Mouse (Mus musculus) myocyte (in vitro differentiated cells): ENCODE results near the gene Spire2. TPM values are rescaled to one million over a fixed set of nuclear protein-coding genes. Genes with fewer than 3 reads are reported as not detected.

Source experiments
- H3K27me3 ChIP-seq: one replicate; pipeline ENCODE4 v1.6.1; 2011; ENCODE audit not compliant: control insufficient read depth, insufficient read depth, insufficient read length
- H3K36me3 ChIP-seq: one replicate; pipeline ENCODE4 v1.6.1; 2011; ENCODE audit not compliant: control insufficient read depth, insufficient read depth
- H3K4me2 ChIP-seq: one replicate; pipeline ENCODE4 v1.6.1; 2011; ENCODE audit warnings: low read depth, control low read depth
- H3K4me3 ChIP-seq: one replicate; pipeline ENCODE4 v1.5.1; 2011; ENCODE audit warnings: mild to moderate bottlenecking, control low read depth, moderate library complexity
- H3K79me2 ChIP-seq: one replicate; pipeline ENCODE4 v1.6.1; 2011; ENCODE audit not compliant: control insufficient read depth, insufficient read depth
- H3ac ChIP-seq: one replicate; pipeline ENCODE4 v1.6.1; 2011; ENCODE audit not compliant: control insufficient read depth, insufficient read length
- CEBPB ChIP-seq: IDR thresholded peaks from 2 replicates; pipeline ENCODE4 v1.6.1; 2011; ENCODE audit warnings: mild to moderate bottlenecking, moderate library complexity; ENCODE audit not compliant: poor library complexity, insufficient read depth, severe bottlenecking
- E2F4 ChIP-seq: IDR thresholded peaks from one replicate; pipeline ENCODE4 v1.6.1; 2011; ENCODE audit warnings: mild to moderate bottlenecking, control low read depth, moderate library complexity; ENCODE audit not compliant: insufficient read depth
- MAX ChIP-seq: IDR thresholded peaks from one replicate; pipeline ENCODE4 v1.6.1; 2011; ENCODE audit warnings: low read depth, mild to moderate bottlenecking, control low read depth
- MYOD1 ChIP-seq, 3 experiments: IDR thresholded peaks; one replicate each; pipeline ENCODE4 v1.6.1; 2011; ENCODE audit warnings: control low read depth in 2 of 3, low read depth in 2 of 3, mild to moderate bottlenecking in 2 of 3, moderate library complexity in 1 of 3; ENCODE audit not compliant: insufficient read length in 2 of 3, control insufficient read depth in 1 of 3
- MYOG ChIP-seq, 3 experiments: IDR thresholded peaks; one replicate each; pipeline ENCODE4 v1.6.1; 2011; ENCODE audit warnings: control low read depth in 2 of 3, low read depth in 2 of 3, mild to moderate bottlenecking in 2 of 3; ENCODE audit not compliant: insufficient read length in 2 of 3, control insufficient read depth in 1 of 3, insufficient read depth in 1 of 3
- POLR2A ChIP-seq: IDR thresholded peaks from one replicate; pipeline ENCODE4 v1.6.1; 2011; ENCODE audit warnings: low read depth, mild to moderate bottlenecking, control low read depth, moderate library complexity; ENCODE audit not compliant: insufficient read length
- POLR2AphosphoS2 ChIP-seq: IDR thresholded peaks from one replicate; pipeline ENCODE4 v1.6.1; 2011; ENCODE audit warnings: low read depth, control low read depth; ENCODE audit not compliant: insufficient read length
- REST ChIP-seq: IDR thresholded peaks from one replicate; pipeline ENCODE4 v1.6.1; 2011; ENCODE audit warnings: mild to moderate bottlenecking, control low read depth, moderate library complexity; ENCODE audit not compliant: insufficient read depth, insufficient read length
- SRF ChIP-seq: IDR thresholded peaks from one replicate; pipeline ENCODE4 v1.6.1; 2011; ENCODE audit warnings: low read depth; ENCODE audit not compliant: control insufficient read depth, insufficient read length
- TCF12 ChIP-seq: IDR thresholded peaks from one replicate; pipeline ENCODE4 v1.6.1; 2011; ENCODE audit warnings: mild to moderate bottlenecking, control low read depth; ENCODE audit not compliant: poor library complexity, insufficient read depth, severe bottlenecking
- TCF3 ChIP-seq: IDR thresholded peaks from one replicate; pipeline ENCODE4 v1.6.1; 2011; ENCODE audit warnings: low read depth, control low read depth; ENCODE audit not compliant: insufficient read length
- USF1 ChIP-seq: IDR thresholded peaks from one replicate; pipeline ENCODE4 v1.6.1; 2011; ENCODE audit warnings: low read depth, mild to moderate bottlenecking, control low read depth, moderate library complexity
- polyA plus RNA-seq: library from polyadenylated mRNA; unstranded; fragments of >200 nt; fragmentation: generic; extraction: Trizol; gene quantifications from one replicate; pipeline ENCODE4 v1.2.1, GENCODE M21; 2012; ENCODE audit warnings: missing spikeins

Spire2 gene
- polyA plus RNA-seq, 1 experiment, result 6.8 TPM

- no peak overlapping the region for H3ac ChIP-seq
- no peaks in the 10 kb centered on the region for H3K27me3 ChIP-seq
- H3K4me2 ChIP-seq, result peak overlapping the region; percentile 91
- no peaks in the 10 kb centered on the region for H3K36me3 ChIP-seq
- TF ChIP-seq TCF3 (no peak), TCF12 (no peak), SRF (no peak)
- H3K4me3 ChIP-seq, result peak overlapping the region; percentile 27
- no peaks in the 10 kb centered on the region for H3K79me2 ChIP-seq
Observed at GRCm38 (mm10) chr8:123319522-123320164, 12.9 kb upstream of the Spire2 start.

- Histone ChIP-seq H3K79me2 (no peaks in the 10 kb centered on the region), H3K36me3 (no peaks in the 10 kb centered on the region), H3K4me3 (no peak overlapping the region), H3K4me2 (no peak overlapping the region), H3ac (no peak overlapping the region), H3K27me3 (no peaks in the 10 kb centered on the region)
- TF ChIP-seq MYOG (IDR thresholded peaks at IDR 0.05; ENCODE audit: control insufficient read depth in 1 of 3, insufficient read depth in 1 of 3, insufficient read length in 2 of 3, low read depth in 2 of 3) (no peak), MYOD1 (IDR thresholded peaks at IDR 0.05; ENCODE audit: control insufficient read depth in 1 of 3, insufficient read length in 2 of 3, low read depth in 2 of 3) (no peak), TCF3 (no peak), MAX (no peak), POLR2A (no peak), REST (no peak), SRF (no peak), CEBPB (no peak), E2F4 (no peak), TCF12 (no peak), USF1 (no peak), POLR2AphosphoS2 (no peak)
Observed at GRCm38 (mm10) chr8:123328552-123328951, 4.0 kb upstream of the Spire2 start.

DNA sequence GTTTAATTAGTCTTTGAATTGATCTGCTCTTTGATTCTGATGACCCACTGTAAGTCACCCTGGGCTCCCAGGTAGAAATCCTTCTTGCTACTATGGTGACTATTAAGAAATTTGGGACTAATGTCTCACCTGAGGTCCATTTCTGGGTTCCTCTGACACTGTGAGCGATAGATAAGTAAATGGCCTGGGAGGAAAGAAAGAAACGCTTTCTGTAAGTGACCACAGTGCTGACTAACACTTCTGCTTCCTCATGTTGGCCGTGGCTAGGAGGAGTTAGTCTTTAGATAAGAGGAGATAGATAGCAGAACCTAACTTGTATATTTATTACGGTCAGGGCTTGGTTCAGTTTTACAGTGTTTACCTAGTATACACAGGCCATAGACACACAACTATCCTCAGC, 3.2 kb upstream of the Spire2 start:
- Histone ChIP-seq H3ac (no peak overlapping the region), H3K79me2 (no peaks in the 10 kb centered on the region), H3K36me3 (no peaks in the 10 kb centered on the region), H3K4me3 (no peak overlapping the region), H3K4me2 (no peak overlapping the region), H3K27me3 (no peaks in the 10 kb centered on the region)
- TF ChIP-seq MYOD1 (IDR thresholded peaks at IDR 0.05; ENCODE audit: control insufficient read depth in 1 of 3, insufficient read length in 2 of 3, low read depth in 2 of 3) (no peak), SRF (no peak), POLR2AphosphoS2 (no peak), TCF12 (no peak), MAX (no peak), E2F4 (no peak), POLR2A (no peak), MYOG (IDR thresholded peaks at IDR 0.05; ENCODE audit: control insufficient read depth in 1 of 3, insufficient read depth in 1 of 3, insufficient read length in 2 of 3, low read depth in 2 of 3) (no peak), REST (no peak), CEBPB (no peak), TCF3 (no peak), USF1 (no peak)

- H3K79me2 ChIP-seq, result no peaks in the 10 kb centered on the region
- no peak overlapping the region for H3ac ChIP-seq
- no peak overlapping the region for H3K4me2 ChIP-seq
- TF ChIP-seq TCF12, result no peak
- no peak for TF ChIP-seq E2F4
- TF ChIP-seq USF1, result no peak
- TF ChIP-seq REST, result no peak
- no peak for TF ChIP-seq MAX
- H3K36me3 ChIP-seq, result no peaks in the 10 kb centered on the region
- H3K4me3 ChIP-seq, result no peak overlapping the region
- no peaks in the 10 kb centered on the region for H3K27me3 ChIP-seq
Observed at GRCm38 (mm10) chr8:123329961-123330360, 2.6 kb upstream of the Spire2 start.

DNA sequence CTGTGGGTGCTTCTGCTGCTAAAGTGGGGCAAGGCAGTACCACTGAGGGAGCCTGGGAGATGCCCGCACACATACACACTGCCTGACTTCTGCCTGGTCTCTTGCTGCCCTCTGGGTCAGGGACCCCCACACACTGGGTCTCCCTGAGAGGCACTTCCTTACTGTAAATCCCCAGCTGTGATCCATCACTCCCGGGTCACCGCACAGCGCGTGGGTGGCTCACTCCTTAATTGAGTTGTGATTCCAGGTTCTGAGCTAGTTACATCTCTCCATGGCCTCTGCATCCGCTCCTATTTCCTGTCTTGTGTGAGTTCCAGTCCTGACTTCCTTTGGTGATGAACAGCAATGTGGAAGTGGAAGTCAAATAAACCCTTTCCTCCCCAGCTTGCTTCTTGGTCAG, 1.8 kb upstream of the Spire2 start:
- H3K4me2 ChIP-seq, result peak overlapping the region; percentile 64
- TF ChIP-seq TCF12 (no peak), USF1 (no peak), TCF3 (no peak), E2F4 (no peak), MAX (no peak), MYOD1 (IDR thresholded peaks at IDR 0.05; ENCODE audit: control insufficient read depth in 1 of 3, insufficient read length in 2 of 3, low read depth in 2 of 3) (no peak), SRF (no peak)
- no peaks in the 10 kb centered on the region for H3K36me3 ChIP-seq
- no peak overlapping the region for H3ac ChIP-seq
- H3K79me2 ChIP-seq, result no peaks in the 10 kb centered on the region
- H3K27me3 ChIP-seq, result no peaks in the 10 kb centered on the region
- no peak overlapping the region for H3K4me3 ChIP-seq
